Mouse (Mus musculus) G1E (cell line): ENCODE measurements around the gene Cdk14.

Source experiments
- CTCF ChIP-seq: IDR thresholded peaks from 2 replicates; pipeline ENCODE4 v1.5.1; 2012; ENCODE audit warnings: low read depth, low read length, inconsistent platforms, mixed read lengths
- GATA1 ChIP-seq: IDR thresholded peaks from 2 replicates; pipeline ENCODE4 v1.6.1; 2012; ENCODE audit warnings: borderline replicate concordance, low read length, inconsistent platforms, mixed read lengths
- POLR2AphosphoS5 ChIP-seq: IDR thresholded peaks from 2 replicates; pipeline ENCODE4 v1.6.1; 2012; ENCODE audit warnings: low read depth, low read length, inconsistent platforms; ENCODE audit not compliant: insufficient replicate concordance
- TAL1 ChIP-seq: conservative IDR thresholded peaks from 2 replicates; pipeline ENCODE4 v1.6.1; 2012; ENCODE audit warnings: low read depth, low read length, inconsistent platforms, mixed read lengths

DNA sequence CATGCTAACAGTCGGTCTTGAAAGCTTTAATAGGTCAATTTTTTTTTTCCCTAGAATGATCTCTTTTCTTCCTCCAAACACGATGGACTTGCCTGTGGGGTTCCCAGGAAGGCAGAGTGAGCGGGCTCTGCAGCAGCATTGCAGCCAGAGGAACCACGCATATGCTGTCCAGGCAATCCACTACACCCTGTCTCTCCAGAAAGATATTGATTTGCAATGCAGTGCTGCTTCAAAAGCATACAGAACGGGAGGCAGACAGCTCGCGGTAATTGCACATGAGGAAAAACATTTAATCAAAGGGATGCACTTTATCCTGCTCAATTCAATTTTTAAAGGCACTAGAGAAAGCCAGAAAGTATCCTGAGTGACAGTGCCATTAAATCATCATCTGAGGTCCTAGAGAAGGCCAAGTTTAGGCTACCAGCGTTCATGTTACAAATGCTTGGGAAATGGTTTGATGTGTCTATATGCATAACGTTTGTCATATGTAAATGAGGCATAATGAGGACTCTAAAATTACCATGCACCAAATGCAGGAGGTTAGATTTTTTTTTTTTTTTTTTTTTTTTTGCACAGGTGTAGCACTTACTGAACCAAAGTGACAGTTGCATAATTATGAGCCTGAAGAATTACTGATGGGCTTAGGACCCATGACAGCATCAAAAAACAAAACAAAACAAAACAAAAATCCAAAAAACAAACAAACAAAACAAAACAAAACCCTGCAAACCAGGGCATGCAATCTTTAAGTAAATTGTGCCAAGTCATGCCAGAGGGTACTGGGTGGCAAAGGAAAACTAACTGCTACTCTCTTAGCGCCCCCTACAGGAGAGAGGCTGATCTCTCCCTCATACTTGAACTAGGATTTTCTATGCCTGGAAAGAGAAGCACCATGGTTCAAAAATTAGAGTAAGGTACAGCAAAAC, 154.0 kb downstream of the Cdk14 start:
- peak; percentile 46 for TF ChIP-seq CTCF
- no peak for TF ChIP-seq GATA1
- TF ChIP-seq TAL1 = no peak
- TF ChIP-seq POLR2AphosphoS5 = no peak
